ENCODE assay signal across 1 mouse cellular context in the genomic region with DNA sequence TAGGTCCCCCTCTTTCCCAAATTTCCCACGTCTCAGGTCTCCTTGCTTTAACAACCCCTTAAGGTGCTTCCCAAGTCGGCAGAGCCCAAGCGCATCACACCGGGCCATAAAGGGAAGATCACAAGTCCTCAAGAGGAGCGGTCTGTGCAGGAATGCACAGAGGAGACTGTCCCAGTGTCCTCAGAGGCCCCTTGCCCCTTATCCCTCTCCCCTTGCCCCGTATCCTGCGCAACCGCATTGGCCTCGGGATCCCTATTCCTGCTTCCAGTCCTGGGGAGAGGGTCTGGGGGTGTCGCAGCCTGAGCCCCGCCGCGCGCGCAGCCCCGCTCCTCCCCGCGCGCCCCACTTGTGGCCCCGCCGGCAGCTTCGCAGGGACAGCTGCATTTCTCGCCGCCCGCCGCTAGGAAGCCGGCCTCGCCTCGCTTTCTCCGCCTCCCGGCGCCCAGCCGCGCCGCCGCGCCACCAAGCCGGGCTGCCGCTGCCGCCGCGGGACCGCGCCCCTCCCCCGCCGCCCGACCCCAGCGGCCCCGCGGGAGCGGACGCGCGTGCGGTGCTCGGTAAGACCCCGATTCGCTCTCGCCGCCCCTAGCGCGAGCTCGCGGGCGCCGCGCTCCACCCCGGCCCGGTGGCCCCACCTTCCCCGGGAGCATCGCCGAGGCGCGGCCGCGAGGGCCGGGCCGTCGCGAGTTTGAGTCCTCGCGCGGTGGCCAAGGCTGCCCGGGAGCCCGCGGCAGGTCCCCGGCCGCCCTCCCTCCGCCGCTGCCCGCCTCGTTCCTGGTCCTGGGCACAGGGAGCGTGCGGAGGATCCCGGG.
TF ChIP-seq lines count a peak whose summit lies in the region.

No protein-coding gene starts in this region.

TF ChIP-seq in CH12.LX, 34 proteins besides CTCF, POLR2A, EP300 and RAD21:
- no peak for TF ChIP-seq USF2 (conservative IDR thresholded peaks at IDR 0.05; ENCODE audit: low read depth, low read length)
- TF ChIP-seq PAX5 (IDR thresholded peaks at IDR 0.05; ENCODE audit: low read length), result no peak
- TF ChIP-seq USF1 (IDR thresholded peaks at IDR 0.05; ENCODE audit: low read depth, low read length), result no peak
- TF ChIP-seq ELF1 (IDR thresholded peaks at IDR 0.05; ENCODE audit: low read depth, low read length), result no peak
- no peak for TF ChIP-seq ZMIZ1 (IDR thresholded peaks at IDR 0.05; ENCODE audit: low read depth, low read length)
- 0 out of 2 replicates have a peak, but pooled peaks have one; percentile 21 for TF ChIP-seq MAZ (IDR thresholded peaks at IDR 0.05; ENCODE audit: low read depth, low read length)
- no peak for TF ChIP-seq ZC3H11A (IDR thresholded peaks at IDR 0.05; ENCODE audit: low read depth, low read length)
- no peak for TF ChIP-seq MYC (IDR thresholded peaks at IDR 0.05; ENCODE audit: low read depth, low read length)
- no peak for TF ChIP-seq POLR2AphosphoS2 (IDR thresholded peaks at IDR 0.05; ENCODE audit: low read depth, low read length)
- TF ChIP-seq ETS1 (conservative IDR thresholded peaks at IDR 0.05; ENCODE audit: low read depth, low read length), result no peak
- TF ChIP-seq HCFC1 (IDR thresholded peaks at IDR 0.05; ENCODE audit: low read depth, low read length), result no peak
- TF ChIP-seq SIN3A (IDR thresholded peaks at IDR 0.05; ENCODE audit: low read length), result no peak
- TF ChIP-seq NRF1 (IDR thresholded peaks at IDR 0.05; ENCODE audit: low read depth, low read length), result peak; percentile 53
- TF ChIP-seq BHLHE40 (IDR thresholded peaks at IDR 0.05; ENCODE audit: low read depth, low read length), result no peak
- TF ChIP-seq KAT2A (IDR thresholded peaks at IDR 0.05; ENCODE audit: insufficient replicate concordance, low read length), result no peak
- peak; percentile 86; the same call in 1 of the 2 replicates for TF ChIP-seq UBTF (IDR thresholded peaks at IDR 0.05; ENCODE audit: low read depth, low read length)
- no peak for TF ChIP-seq ZKSCAN1 (IDR thresholded peaks at IDR 0.05; ENCODE audit: borderline replicate concordance, low read depth, low read length)
- no peak for TF ChIP-seq NELFE (IDR thresholded peaks at IDR 0.05; ENCODE audit: low read depth, low read length)
- TF ChIP-seq JUN (IDR thresholded peaks at IDR 0.05; ENCODE audit: insufficient read depth, low read depth, low read length), result no peak
- no peak for TF ChIP-seq MAX (IDR thresholded peaks at IDR 0.05; ENCODE audit: low read length)
- TF ChIP-seq MXI1 (IDR thresholded peaks at IDR 0.05; ENCODE audit: low read depth, low read length), result peak; percentile 63; the same call in 1 of the 2 replicates
- TF ChIP-seq JUND (conservative IDR thresholded peaks at IDR 0.05; ENCODE audit: low read depth, low read length), result no peak
- peak; percentile 29; the same call in 1 of the 2 replicates for TF ChIP-seq TCF12 (IDR thresholded peaks at IDR 0.05; ENCODE audit: low read depth, low read length)
- no peak for TF ChIP-seq CHD1 (IDR thresholded peaks at IDR 0.05; ENCODE audit: low read depth, low read length)
- TF ChIP-seq MAFK (IDR thresholded peaks at IDR 0.05; ENCODE audit: insufficient replicate concordance, low read length), result no peak
- TF ChIP-seq SMC3 (IDR thresholded peaks at IDR 0.05; ENCODE audit: low read depth, low read length), result peak; percentile 33
- TF ChIP-seq CHD2 (IDR thresholded peaks at IDR 0.05; ENCODE audit: low read length), result 0 out of 2 replicates have a peak, but pooled peaks have one; percentile 14
- TF ChIP-seq E2F4 (IDR thresholded peaks at IDR 0.05; ENCODE audit: insufficient replicate concordance, low read depth, low read length), result no peak
- no peak for TF ChIP-seq IRF4 (IDR thresholded peaks at IDR 0.05; ENCODE audit: low read depth, low read length)
- TF ChIP-seq ZNF384 (IDR thresholded peaks at IDR 0.05; ENCODE audit: low read depth, low read length), result no peak
- peak; percentile 50; the same call in 1 of the 2 replicates for TF ChIP-seq MEF2A (IDR thresholded peaks at IDR 0.05; ENCODE audit: borderline replicate concordance, low read depth, low read length)
- TF ChIP-seq GABPA (IDR thresholded peaks at IDR 0.05; ENCODE audit: insufficient replicate concordance, low read depth, low read length), result no peak
- no peak for TF ChIP-seq TBP (conservative IDR thresholded peaks at IDR 0.05; ENCODE audit: low read depth, low read length)
